Mouse (Mus musculus) urinary bladder, postnatal 4 days (tissue): Measurements from ENCODE around the gene Tgm4.

Experiments used
- DNase-seq, 2 experiments: peaks; one replicate each; pipeline ENCODE4 v3.0.0; 2021 to 2022; ENCODE audit warnings: low spot score in 2 of 2

The Tgm4 gene

DNA sequence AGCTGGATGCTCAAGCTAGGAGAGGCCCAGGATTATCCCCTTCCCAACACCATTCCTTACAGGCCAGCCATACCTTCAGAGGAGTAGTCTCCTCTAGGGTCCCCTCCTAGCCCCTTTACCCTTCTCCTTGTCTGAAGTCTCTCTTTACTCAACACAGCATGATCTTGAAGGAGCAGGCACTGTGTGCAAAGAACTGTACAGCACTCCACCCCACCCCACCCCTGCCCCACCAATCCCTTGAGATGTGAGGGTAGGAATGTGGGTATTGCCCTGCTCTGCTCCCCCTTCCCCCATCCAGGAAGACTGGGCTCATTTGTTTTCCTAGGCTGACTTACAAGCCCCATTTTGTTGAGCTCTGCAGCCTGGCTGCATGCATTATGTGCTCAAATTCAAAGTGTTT lies 69.8 kb downstream of the Tgm4 start:
- no peak for DNase-seq

DNA sequence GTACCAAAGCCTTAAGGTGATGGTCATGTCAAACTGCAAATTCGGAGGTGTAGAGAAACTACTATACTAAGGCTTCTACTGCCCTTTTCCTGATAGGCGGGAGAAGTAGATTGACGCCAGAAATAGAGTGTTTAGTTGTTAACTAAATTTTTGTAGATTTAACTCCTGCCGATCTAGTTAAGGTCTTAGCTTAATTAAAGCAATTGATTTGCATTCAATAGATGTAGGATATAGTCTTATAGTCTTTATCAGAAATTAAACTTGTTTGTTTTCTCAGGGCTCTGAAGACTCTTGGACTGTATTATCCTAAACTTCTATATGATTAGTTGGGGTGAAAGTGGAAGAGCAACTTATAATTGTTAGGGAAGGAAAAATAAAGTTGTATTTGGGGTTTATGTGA lies 72.7 kb downstream of the Tgm4 start:
- DNase-seq: no peak

DNA sequence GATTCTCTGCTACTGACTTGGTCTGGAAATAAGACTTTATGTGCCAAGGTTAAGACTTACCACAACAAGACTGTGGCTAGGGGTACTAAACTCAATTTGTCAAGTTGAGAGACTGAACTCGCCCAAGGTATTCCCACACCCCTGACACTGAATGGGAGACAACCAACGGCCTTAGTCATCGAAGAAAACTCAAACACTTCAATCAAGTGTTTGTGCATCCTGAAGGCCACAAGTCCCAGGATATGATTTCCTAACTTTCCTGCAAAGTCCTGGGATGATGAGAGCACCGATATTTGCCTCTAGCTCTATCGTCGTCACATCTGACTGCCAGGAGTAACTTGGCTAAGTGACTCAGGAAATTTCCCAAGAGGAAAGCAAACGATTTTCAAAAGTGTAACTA lies 74.7 kb downstream of the Tgm4 start:
- DNase-seq: no peak

DNA sequence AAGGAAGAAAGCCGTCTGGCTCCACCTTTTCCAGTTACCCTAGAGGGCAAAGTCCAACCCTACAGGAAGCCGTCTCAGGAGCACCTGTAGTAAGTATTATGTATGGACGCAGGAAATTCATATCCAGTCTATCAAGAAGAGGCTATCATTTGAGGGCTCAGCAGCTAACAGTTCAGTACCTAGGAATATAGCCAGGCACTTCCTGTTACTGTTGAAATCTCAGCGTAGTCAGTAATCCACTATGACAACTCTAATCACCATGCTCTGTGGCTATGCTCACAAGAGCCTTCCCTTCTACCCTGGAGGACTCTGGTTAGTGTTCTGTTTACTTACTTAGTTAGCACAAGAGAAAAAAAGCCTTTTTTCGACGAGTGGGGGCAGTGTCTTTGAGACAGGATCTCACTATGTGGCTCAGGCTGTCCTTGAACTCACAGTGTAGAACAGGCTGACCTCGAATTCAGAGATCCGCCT lies 77.3 kb downstream of the Tgm4 start:
- no peak for DNase-seq

DNA sequence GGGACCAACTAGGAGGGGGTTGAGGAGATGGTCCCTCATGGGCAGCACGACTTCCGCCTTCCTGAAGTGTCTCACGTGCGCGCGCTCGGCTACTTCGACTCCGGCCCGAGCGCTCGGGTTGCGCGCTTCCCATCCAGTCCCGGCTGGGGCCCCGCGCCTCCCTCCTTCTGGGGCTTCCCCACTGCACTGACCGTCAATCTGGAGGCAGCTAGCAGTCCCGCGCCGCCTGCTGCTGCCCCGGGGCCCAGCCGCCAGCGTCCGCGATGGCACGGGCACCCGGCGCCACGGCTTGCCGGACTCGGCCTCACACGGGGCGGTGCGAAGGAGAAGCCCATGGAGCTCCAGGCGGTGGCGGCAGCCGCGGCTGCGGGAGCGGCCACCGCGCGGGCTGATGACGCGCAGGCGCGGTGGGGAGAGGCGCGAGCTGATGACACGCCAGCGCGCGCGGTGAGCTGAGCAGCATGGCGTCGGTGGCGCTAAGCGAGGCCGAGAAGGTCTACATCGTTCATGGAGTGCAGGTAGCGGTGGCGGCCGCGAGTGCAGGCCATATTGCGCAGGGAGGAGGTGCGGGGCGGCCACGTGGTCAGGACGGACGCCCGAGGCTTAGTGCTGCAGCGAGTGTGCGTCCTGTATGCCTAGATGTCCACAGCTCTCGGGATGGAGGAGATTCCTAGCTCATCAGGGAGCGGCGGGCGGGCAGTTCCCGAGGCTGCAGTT lies 78.4 kb downstream of the Tgm4 start, which contains the start of the genes Zdhhc3 and Exosc7:
Gene Zdhhc3, minus strand, starts transcription at position 401 of the 717 bp plus-strand sequence.
Gene Exosc7, plus strand, starts transcription at position 411 of the 717 bp plus-strand sequence.
- DNase-seq: peak; percentile 84 to 85

DNA sequence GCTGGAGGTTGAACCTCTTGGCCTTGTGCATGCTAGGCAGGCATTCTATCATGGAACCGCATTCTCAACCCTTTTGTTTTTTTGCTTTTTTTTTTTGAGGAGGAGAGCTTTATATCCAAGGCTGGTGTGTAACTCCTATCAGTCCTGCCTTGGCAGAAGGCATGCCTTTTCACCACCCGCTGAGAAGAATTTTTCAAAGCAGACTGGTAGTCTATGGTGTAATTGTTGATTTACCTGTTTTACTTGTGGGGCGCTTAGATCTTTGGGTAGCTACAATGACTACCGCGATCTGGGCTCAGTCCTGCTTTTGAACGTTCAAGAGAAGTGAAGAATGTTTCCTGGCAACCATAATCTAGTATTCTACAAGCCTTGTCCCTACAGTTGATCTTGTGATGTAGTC lies 79.4 kb downstream of the Tgm4 start:
- DNase-seq: no peak

DNA sequence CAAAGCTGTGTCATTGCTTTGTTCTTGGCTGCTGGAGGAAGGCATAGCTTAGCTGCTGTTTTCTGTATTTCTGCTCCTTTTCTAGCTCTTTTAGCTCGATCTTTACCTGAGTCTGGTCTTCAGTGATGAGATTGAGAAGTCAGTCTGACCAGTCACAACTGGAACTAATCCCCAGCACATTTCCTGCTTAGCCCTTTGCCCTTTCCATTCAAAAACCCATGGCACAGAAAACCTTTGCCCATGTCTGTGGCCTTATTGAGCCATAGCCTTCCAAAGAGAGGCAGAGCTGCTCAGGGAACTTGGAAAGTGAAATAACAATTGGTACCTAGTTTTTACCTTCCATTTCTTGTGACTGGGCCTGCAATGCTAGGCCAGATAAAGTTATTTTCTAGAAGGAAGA lies 81.0 kb downstream of the Tgm4 start:
- DNase-seq: no peak
